Mouse (Mus musculus) lung, postnatal 0 days (tissue): ENCODE results near the gene Tmem191c. TPM values are rescaled to one million over a fixed set of nuclear protein-coding genes. Genes with fewer than 3 reads are reported as not detected.

Experiments used
- ATAC-seq: fragments of 200-750 bp; cut with Nextera tagmentation; 2 replicates; pipeline ENCODE4 v1.8.0; 2017; ENCODE audit warnings: moderate library complexity
- DNase-seq: peaks from one replicate; pipeline ENCODE4 v3.0.0-alpha.2; 2016; ENCODE audit warnings: low spot score
- H3K27ac ChIP-seq: fragments of 300-500 bp; sonication (generic); 2 replicates; pipeline ENCODE4 v1.5.1; 2014; ENCODE audit warnings: antibody characterized with exemption, mild to moderate bottlenecking, low read length, mixed read lengths
- H3K27me3 ChIP-seq: fragments of 300-500 bp; sonication (generic); replicated peaks from 2 replicates; pipeline ENCODE4 v1.6.1; 2014; ENCODE audit warnings: low read length, mixed read lengths; ENCODE audit not compliant: insufficient read depth
- H3K36me3 ChIP-seq: fragments of 300-500 bp; sonication (generic); 2 replicates; pipeline ENCODE4 v1.6.1; 2014; ENCODE audit warnings: low read length, mixed read lengths; ENCODE audit not compliant: insufficient read depth
- H3K4me1 ChIP-seq: fragments of 300-500 bp; sonication (generic); 2 replicates; pipeline ENCODE4 v1.6.1; 2014; ENCODE audit warnings: antibody characterized with exemption, low read depth, low read length, mixed read lengths; ENCODE audit not compliant: insufficient read depth
- H3K4me2 ChIP-seq: fragments of 300-500 bp; sonication (generic); replicated peaks from 2 replicates; pipeline ENCODE4 v1.6.1; 2014; ENCODE audit warnings: low read depth, mild to moderate bottlenecking, low read length, moderate library complexity, mixed read lengths
- H3K4me3 ChIP-seq: fragments of 300-500 bp; sonication (generic); 2 replicates; pipeline ENCODE4 v1.5.1; 2014; ENCODE audit warnings: low read depth, low read length
- H3K9ac ChIP-seq: fragments of 300-500 bp; sonication (generic); replicated peaks from 2 replicates; pipeline ENCODE4 v1.6.1; 2014; ENCODE audit warnings: low read depth, mild to moderate bottlenecking
- H3K9me3 ChIP-seq: fragments of 300-500 bp; sonication (generic); 2 replicates; pipeline ENCODE4 v1.6.1; 2016; ENCODE audit warnings: low read length, mixed read lengths
- CTCF ChIP-seq: IDR thresholded peaks from 2 replicates; pipeline ENCODE4 v1.5.1; 2016; ENCODE audit warnings: antibody characterized with exemption, mild to moderate bottlenecking
- EP300 ChIP-seq: IDR thresholded peaks from 2 replicates; pipeline ENCODE4 v1.6.1; 2016; ENCODE audit warnings: antibody characterized with exemption, mild to moderate bottlenecking, control low read depth
- WGBS: fragments of 180-500 bp; shearing (Covaris S2); extraction: QIAGEN DNeasy Blood & Tissue Kit; methylation state at CpG from one replicate; pipeline ENCODE4 v1.1.7; 2014; 5-methylcytosine and 5-hydroxymethylcytosine counted together
- polyA plus RNA-seq: library from polyadenylated mRNA; unstranded; fragments of >200 nt; fragmentation: Nextera tagmentation; extraction: Ambion mirVana; gene quantifications from 2 replicates; pipeline ENCODE4 v1.2.1, GENCODE M21; 2015

Tmem191c gene
- polyA plus RNA-seq, 1 experiment from 2014 or later: 7.7 TPM

DNA sequence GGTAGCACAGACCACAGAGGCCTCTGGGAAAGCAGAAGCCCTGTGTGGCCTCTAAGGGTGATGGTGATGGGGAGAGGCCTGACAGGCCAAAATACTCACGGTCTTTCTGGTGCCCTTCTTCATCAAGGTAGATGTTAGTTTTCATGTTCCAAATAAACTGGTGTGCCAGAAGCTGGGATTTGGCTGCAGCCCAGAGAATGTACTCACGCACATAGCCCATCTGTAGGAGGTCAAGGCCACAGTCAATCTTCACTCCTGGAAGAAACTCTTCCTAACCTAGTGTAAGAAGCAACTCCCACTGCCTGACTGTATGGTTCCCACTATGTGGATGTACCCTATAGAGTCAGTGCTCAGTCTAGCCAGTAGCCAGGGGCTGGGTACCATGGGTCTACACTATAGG, 15.1 kb downstream of the Tmem191c start:
- WGBS: 88% methylated on average over 2 of the region's 2 CpGs
- H3K4me1 ChIP-seq: no peaks in the 10 kb centered on the region
- no peak for DNase-seq
- no peak overlapping the region for H3K4me2 ChIP-seq
- H3K27me3 ChIP-seq: no peaks in the 10 kb centered on the region
- H3K4me3 ChIP-seq: no peak overlapping the region
- H3K9me3 ChIP-seq: no peaks in the 10 kb centered on the region
- ATAC-seq: no peak
- peaks cover 4% of the 10 kb centered on the region; the same call in 1 of the 2 replicates for H3K36me3 ChIP-seq
- no peak for TF ChIP-seq EP300
- no peak for TF ChIP-seq CTCF
- H3K9ac ChIP-seq: no peak overlapping the region
- no peak overlapping the region for H3K27ac ChIP-seq

DNA sequence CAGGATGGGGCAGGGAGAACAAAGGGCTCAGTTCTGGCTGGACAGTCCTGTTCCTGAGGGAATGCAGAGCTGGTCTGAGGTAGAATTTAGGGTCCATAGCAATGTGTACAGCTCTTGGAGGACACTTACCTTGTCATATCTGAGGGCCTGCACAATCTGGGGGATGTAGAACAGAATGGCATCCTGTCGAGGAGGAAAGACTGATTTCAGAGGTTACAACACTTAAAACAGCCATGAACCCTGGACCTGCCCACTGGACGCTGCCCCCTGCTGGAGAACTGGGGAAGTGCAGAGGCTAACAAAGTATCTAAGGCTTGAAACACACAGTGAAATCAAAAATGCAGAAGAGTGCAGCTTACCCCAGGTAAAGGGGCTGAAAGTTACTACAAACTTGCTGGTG, 16.9 kb downstream of the Tmem191c start:
- DNase-seq (peak; percentile 69), ATAC-seq (0 out of 2 replicates have a peak, but pooled peaks have one; percentile 23)
- no peaks in the 10 kb centered on the region for H3K9me3 ChIP-seq
- no peaks in the 10 kb centered on the region for H3K27me3 ChIP-seq
- 5% methylated on average over 2 of the region's 2 CpGs for WGBS
- H3K4me2 ChIP-seq: no peak overlapping the region
- no peak overlapping the region for H3K27ac ChIP-seq
- H3K4me3 ChIP-seq: no peak overlapping the region
- TF ChIP-seq EP300 (no peak), CTCF (peak; percentile 96)
- no peak overlapping the region for H3K9ac ChIP-seq
- 0 out of 2 replicates have a peak, but pooled peaks cover 14% of the 10 kb centered on the region for H3K36me3 ChIP-seq
- no peaks in the 10 kb centered on the region for H3K4me1 ChIP-seq

DNA sequence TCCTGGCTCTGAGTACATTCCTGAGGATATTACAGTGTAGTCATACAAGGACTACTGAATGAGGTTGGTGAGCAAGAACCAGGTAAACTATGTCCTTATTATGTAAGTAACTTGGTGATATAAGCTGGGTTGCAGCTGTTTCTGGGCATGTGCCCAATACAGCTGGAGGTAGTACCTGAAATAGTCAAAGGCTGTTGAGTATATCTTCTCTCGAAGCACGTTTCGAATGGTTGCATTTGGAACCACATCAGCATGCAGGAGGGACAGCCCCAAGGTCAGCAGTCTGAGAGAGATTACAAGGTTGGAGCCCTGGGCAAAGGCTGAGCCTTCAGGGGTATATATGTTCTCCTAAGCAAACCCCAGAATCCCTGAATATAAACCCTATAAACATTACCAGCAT, 24.9 kb downstream of the Tmem191c start:
- WGBS: 90% methylated on average over 3 of the region's 3 CpGs
- Histone ChIP-seq H3K27ac (no peak overlapping the region), H3K4me2 (no peak overlapping the region), H3K9me3 (no peaks in the 10 kb centered on the region), H3K9ac (no peak overlapping the region), H3K27me3 (no peaks in the 10 kb centered on the region), H3K36me3 (peaks cover 43% of the 10 kb centered on the region; the same call in 1 of the 2 replicates), H3K4me1 (no peaks in the 10 kb centered on the region), H3K4me3 (no peak overlapping the region)
- TF ChIP-seq CTCF (no peak), EP300 (no peak)
- DNase-seq: no peak
- ATAC-seq: no peak

GRCm38 (mm10) chr16:17303521-17304245, 27.8 kb downstream of the Tmem191c start:
- WGBS: 80% methylated on average over 5 of the region's 5 CpGs
- Histone ChIP-seq H3K27me3 (no peaks in the 10 kb centered on the region), H3K4me1 (no peaks in the 10 kb centered on the region), H3K27ac (no peak overlapping the region), H3K36me3 (peaks cover 26% of the 10 kb centered on the region; the same call in 1 of the 2 replicates), H3K9me3 (no peaks in the 10 kb centered on the region), H3K4me3 (no peak overlapping the region), H3K4me2 (no peak overlapping the region), H3K9ac (no peak overlapping the region)
- TF ChIP-seq CTCF (no peak), EP300 (no peak)
- DNase-seq (no peak), ATAC-seq (no peak)

GRCm38 (mm10) chr16:17307461-17307860, 31.6 kb downstream of the Tmem191c start:
- Histone ChIP-seq H3K4me2 (no peak overlapping the region), H3K9ac (no peak overlapping the region), H3K27ac (no peak overlapping the region), H3K4me3 (no peak overlapping the region), H3K27me3 (no peaks in the 10 kb centered on the region), H3K9me3 (no peaks in the 10 kb centered on the region), H3K4me1 (no peaks in the 10 kb centered on the region), H3K36me3 (peaks cover 5% of the 10 kb centered on the region; the same call in 1 of the 2 replicates)
- ATAC-seq: no peak
- TF ChIP-seq EP300 (no peak), CTCF (no peak)
- DNase-seq: no peak
- 93% methylated on average over 5 of the region's 5 CpGs for WGBS

- 71% methylated on average over 10 of the region's 10 CpGs for WGBS
- Histone ChIP-seq H3K9me3 (no peaks in the 10 kb centered on the region), H3K36me3 (peaks cover 5% of the 10 kb centered on the region; the same call in 1 of the 2 replicates), H3K27ac (no peak overlapping the region), H3K4me1 (no peaks in the 10 kb centered on the region), H3K4me2 (no peak overlapping the region), H3K4me3 (no peak overlapping the region), H3K9ac (no peak overlapping the region), H3K27me3 (no peaks in the 10 kb centered on the region)
- TF ChIP-seq EP300: peak; percentile 41; the same call in 1 of the 2 replicates
- TF ChIP-seq CTCF: no peak
- DNase-seq (peak; percentile 57), ATAC-seq (peak; percentile 89)
These were observed 33.2 kb downstream of the Tmem191c start for GRCm38 (mm10) chr16:17309036-17309435.
